ENCODE assay signal across 11 mouse cellular contexts in genomic region chr3:131306255-131306654, GRCm38 (mm10).
"Had no signal": no experiment of that assay in that cellular context is flagged by ENCODE, and none has a peak within 500 bp of the region (broad histone marks: within the 10 kb centered on the region; RNA-seq: fewer than 3 reads in every experiment).

No protein-coding gene starts in this region.

- DNase-seq: lung, adult 18-20 months; lung, embryonic 14.5 days; lung, postnatal 10 days; retina, postnatal 1 day; right cerebral cortex, adult 18-20 months; right cerebral cortex, postnatal 25 days; right cerebral cortex, postnatal 4 days; spleen, adult 18-20 months; thymus, adult 2 months; thymus, postnatal 25 days; thymus, postnatal 4 days had no signal
